Mouse (Mus musculus) left cerebral cortex, postnatal 14 days (tissue): ENCODE measurements at regions not wholly inside any gene's neighbourhood (a gene's known extent, or its start where the extent isn't known, plus 50 kb on each side); places are given as distances from the start of the nearest gene placed in this dataset.

Experiments used
- DNase-seq, 2 experiments: peaks; one replicate each; pipeline ENCODE4 v3.0.0; 2021 to 2022; ENCODE audit warnings: low spot score in 2 of 2, mixed read lengths in 1 of 2
- intact Hi-C: fragments of 180-260 bp; cut with DNase I; formaldehyde crosslinking; loops from one replicate; pipeline ENCODE4 v1.15.1; 2025

DNA sequence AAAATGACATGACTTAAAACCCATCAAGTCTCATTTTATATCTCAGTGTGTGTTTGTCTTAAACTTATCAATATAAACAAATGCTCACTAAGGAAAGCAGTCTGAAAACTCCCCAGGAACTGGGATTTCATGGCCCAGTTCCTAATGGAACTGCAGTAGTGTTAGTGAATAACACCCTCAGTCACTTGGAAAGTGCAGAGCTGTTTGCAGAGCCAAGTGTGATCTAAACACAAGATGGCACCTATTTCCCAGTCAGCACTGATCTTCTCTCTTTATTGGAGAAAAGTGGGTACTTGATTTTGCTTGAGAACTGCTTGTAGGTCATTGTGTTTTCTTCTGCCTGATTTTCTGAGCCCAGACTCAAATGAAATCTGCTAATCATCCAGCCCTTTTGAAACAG is 467.7 kb upstream of the Rgmb start:
- no peak for DNase-seq
- intact Hi-C loops = no loop called here
